Mouse (Mus musculus) liver, embryonic 16.5 days (tissue): ENCODE data around the gene Eapp. TPM values are rescaled to one million over a fixed set of nuclear protein-coding genes. Genes with fewer than 3 reads are reported as not detected.
"Not testable (repeated sequence)": the region's sequence is repeated elsewhere in the genome, so short reads cannot be mapped to it uniquely, and the experiment has no call there.

Experiments
- ATAC-seq: fragments of 200-750 bp; cut with Nextera tagmentation; 2 replicates; pipeline ENCODE4 v1.8.0; 2017; ENCODE audit warnings: low read depth, mild to moderate bottlenecking, moderate number of reproducible peaks, moderate library complexity
- H3K27ac ChIP-seq: fragments of 300-500 bp; sonication (generic); 2 replicates; pipeline ENCODE4 v1.5.1; 2014; ENCODE audit warnings: mild to moderate bottlenecking, low read length
- H3K27me3 ChIP-seq: fragments of 300-500 bp; sonication (generic); 2 replicates; pipeline ENCODE4 v1.6.1; 2014; ENCODE audit warnings: low read depth, low read length, mixed read lengths; ENCODE audit not compliant: control insufficient read depth, insufficient read depth
- H3K36me3 ChIP-seq: fragments of 300-500 bp; sonication (generic); 2 replicates; pipeline ENCODE4 v1.6.1; 2014; ENCODE audit warnings: mild to moderate bottlenecking; ENCODE audit not compliant: control insufficient read depth, insufficient read depth
- H3K4me1 ChIP-seq: fragments of 300-500 bp; sonication (generic); 2 replicates; pipeline ENCODE4 v1.6.1; 2014; ENCODE audit warnings: low read depth, low read length, mixed read lengths; ENCODE audit not compliant: control insufficient read depth
- H3K4me2 ChIP-seq: fragments of 300-500 bp; sonication (generic); 2 replicates; pipeline ENCODE4 v1.6.1; 2014; ENCODE audit warnings: low read depth, low read length, mixed read lengths
- H3K4me3 ChIP-seq: fragments of 300-500 bp; sonication (generic); 2 replicates; pipeline ENCODE4 v1.5.1; 2014; ENCODE audit warnings: low read depth, mild to moderate bottlenecking, low read length
- H3K9ac ChIP-seq: fragments of 300-500 bp; sonication (generic); 2 replicates; pipeline ENCODE4 v1.6.1; 2014; ENCODE audit warnings: low read depth, low read length
- H3K9me3 ChIP-seq: fragments of 300-500 bp; sonication (generic); replicated peaks from 2 replicates; pipeline ENCODE4 v1.6.1; 2016; ENCODE audit warnings: low read length; ENCODE audit not compliant: control insufficient read depth
- WGBS: fragments of 180-500 bp; shearing (Covaris S2); extraction: QIAGEN DNeasy Blood & Tissue Kit; methylation state at CpG from one replicate; pipeline ENCODE4 v1.1.7; 2014; ENCODE audit not compliant: insufficient replicate concordance; 5-methylcytosine and 5-hydroxymethylcytosine counted together
- polyA plus RNA-seq: library from polyadenylated mRNA; unstranded; fragments of >200 nt; fragmentation: Nextera tagmentation; extraction: Ambion mirVana; gene quantifications from 2 replicates; pipeline ENCODE4 v1.2.1, GENCODE M21; 2015

Eapp gene
- polyA plus RNA-seq, 1 experiment from 2014 or later: 36.9 TPM

DNA sequence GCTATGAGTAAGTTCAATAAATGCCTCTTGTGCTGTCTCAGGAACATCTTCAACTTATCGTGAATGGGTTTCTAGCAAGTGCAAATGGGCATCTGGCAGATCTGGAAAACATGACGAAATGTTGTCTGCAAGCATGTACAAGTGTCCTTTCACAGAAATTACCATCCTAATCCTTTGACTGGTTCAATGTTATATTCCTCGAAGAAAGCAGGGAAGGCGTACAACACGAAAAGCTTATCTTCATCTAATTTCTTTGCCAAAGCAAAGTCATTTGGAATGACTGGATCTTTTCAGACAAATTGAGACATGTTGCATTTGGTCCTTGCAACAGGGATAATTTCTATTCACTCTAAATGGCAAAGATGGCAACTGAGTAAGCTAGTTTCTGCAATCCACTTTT, 6.6 kb downstream of the Eapp start:
- Histone ChIP-seq H3K9me3 (no peaks in the 10 kb centered on the region), H3K4me3 (no peak overlapping the region), H3K4me2 (no peak overlapping the region), H3K36me3 (peaks cover 17% of the 10 kb centered on the region), H3K4me1 (peaks cover 3% of the 10 kb centered on the region), H3K9ac (no peak overlapping the region), H3K27me3 (no peaks in the 10 kb centered on the region), H3K27ac (no peak overlapping the region)
- ATAC-seq: no peak
- WGBS: 88% methylated on average over 5 of the region's 5 CpGs

DNA sequence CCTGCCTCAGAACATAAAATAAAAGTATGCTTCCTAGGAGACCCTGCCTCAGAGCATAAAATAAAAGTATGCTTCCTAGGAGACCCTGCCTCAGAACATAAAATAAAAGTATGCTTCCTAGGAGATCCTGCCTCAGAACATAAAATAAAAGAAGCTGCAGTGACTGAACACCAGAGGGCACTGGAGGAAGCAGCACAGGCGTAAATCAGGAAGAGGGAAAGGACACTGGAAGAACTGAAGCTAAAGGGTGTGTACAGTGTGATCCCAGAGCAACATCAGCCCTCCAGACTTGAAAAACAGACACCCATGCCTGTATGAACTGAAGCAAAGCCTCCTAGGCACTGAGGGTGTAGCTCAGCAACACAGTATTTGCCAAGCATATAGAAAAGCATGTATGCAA, 12.5 kb downstream of the Eapp start:
- H3K4me1 ChIP-seq: no peaks in the 10 kb centered on the region
- 39% methylated on average over 1 of the region's 1 CpGs for WGBS
- no peaks in the 10 kb centered on the region; the same call in none of the 2 replicates for H3K36me3 ChIP-seq
- H3K9ac ChIP-seq: no peak overlapping the region
- H3K9me3 ChIP-seq: no peaks in the 10 kb centered on the region
- H3K27me3 ChIP-seq: no peaks in the 10 kb centered on the region
- H3K4me3 ChIP-seq: no peak overlapping the region
- H3K27ac ChIP-seq: no peak overlapping the region
- no peak for ATAC-seq
- H3K4me2 ChIP-seq: no peak overlapping the region

DNA sequence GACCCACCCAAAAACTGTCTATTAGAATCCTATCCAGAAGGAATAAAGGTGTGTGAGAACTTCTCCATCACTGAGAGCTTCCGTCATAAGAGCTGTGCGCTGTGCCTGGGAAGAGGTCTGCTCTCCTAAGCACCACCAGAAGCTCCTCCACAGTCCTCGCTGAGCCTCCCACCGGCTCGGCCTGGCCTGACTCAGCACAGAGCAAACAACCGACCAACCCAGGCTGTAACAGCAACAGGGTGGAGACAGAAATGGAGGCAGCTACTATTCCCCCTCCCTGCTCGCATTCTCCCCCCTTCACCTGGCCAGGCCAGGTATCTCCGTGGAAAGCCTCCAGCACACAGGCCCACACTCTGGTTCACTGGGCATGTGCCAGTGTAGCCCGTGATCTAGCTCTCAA, 19.0 kb downstream of the Eapp start:
- H3K4me3 ChIP-seq: no peak overlapping the region
- no peak overlapping the region for H3K9ac ChIP-seq
- H3K27ac ChIP-seq: no peak overlapping the region
- no peak for ATAC-seq
- H3K4me1 ChIP-seq: no peaks in the 10 kb centered on the region
- no peaks in the 10 kb centered on the region for H3K27me3 ChIP-seq
- peaks cover 30% of the 10 kb centered on the region for H3K36me3 ChIP-seq
- no peak overlapping the region for H3K4me2 ChIP-seq
- no peaks in the 10 kb centered on the region for H3K9me3 ChIP-seq
- WGBS: 82% methylated on average over 9 of the region's 9 CpGs

GRCm38 (mm10) chr12:54675396-54675795, 20.3 kb downstream of the Eapp start:
- ATAC-seq: no peak
- peaks cover 30% of the 10 kb centered on the region for H3K36me3 ChIP-seq

DNA sequence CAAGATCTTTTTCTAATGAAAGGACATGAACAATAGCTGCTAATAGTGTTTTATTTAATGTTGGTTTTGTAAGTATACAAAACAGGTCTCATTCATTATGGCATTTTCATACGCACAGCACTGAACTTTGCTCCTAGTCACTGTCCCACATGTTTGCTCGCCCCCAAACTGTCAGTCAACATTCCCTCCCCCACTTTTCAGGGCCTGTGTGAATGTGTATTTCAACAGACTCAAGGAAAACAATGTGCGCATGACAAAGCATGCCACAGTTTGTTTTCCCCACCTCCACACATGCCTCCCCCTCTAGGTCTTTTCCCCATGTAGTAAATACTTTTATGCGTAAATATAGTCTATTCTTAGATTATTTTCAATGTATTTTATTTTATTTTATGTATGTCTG, 24.4 kb downstream of the Eapp start:
- Histone ChIP-seq H3K27me3 (no peaks in the 10 kb centered on the region), H3K4me2 (no peak overlapping the region), H3K4me1 (no peaks in the 10 kb centered on the region), H3K4me3 (no peak overlapping the region), H3K9me3 (no peaks in the 10 kb centered on the region), H3K9ac (no peak overlapping the region), H3K36me3 (peaks cover 21% of the 10 kb centered on the region), H3K27ac (peak overlapping the region; percentile 71)
- ATAC-seq: peak; percentile 80
- WGBS: 72% methylated on average over 4 of the region's 4 CpGs

More at GRCm38 (mm10) chr12:54675396-54675795, 20.3 kb downstream of the Eapp start:
- 84% methylated on average over 4 of the region's 4 CpGs for WGBS
- Histone ChIP-seq H3K4me2 (no peak overlapping the region), H3K9ac (no peak overlapping the region), H3K9me3 (no peaks in the 10 kb centered on the region), H3K27me3 (no peaks in the 10 kb centered on the region), H3K4me3 (no peak overlapping the region), H3K4me1 (no peaks in the 10 kb centered on the region), H3K27ac (no peak overlapping the region)

GRCm38 (mm10) chr12:54668141-54668540, 27.6 kb downstream of the Eapp start:
- peaks cover 7% of the 10 kb centered on the region for H3K36me3 ChIP-seq
- H3K4me3 ChIP-seq: no peak overlapping the region
- H3K9me3 ChIP-seq: no peaks in the 10 kb centered on the region
- no peaks in the 10 kb centered on the region for H3K27me3 ChIP-seq
- ATAC-seq: no peak
- no peak overlapping the region for H3K9ac ChIP-seq
- 94% methylated on average over 1 of the region's 1 CpGs for WGBS
- H3K27ac ChIP-seq: no peak overlapping the region
- H3K4me2 ChIP-seq: no peak overlapping the region
- H3K4me1 ChIP-seq: no peaks in the 10 kb centered on the region

- 75% methylated on average over 6 of the region's 6 CpGs for WGBS
These were observed 30.2 kb downstream of the Eapp start for GRCm38 (mm10) chr12:54665526-54665925.

GRCm38 (mm10) chr12:54661470-54661869, 34.2 kb downstream of the Eapp start:
- H3K4me3 ChIP-seq, H3K9me3 ChIP-seq, H3K9ac ChIP-seq, H3K27me3 ChIP-seq, H3K4me1 ChIP-seq, ATAC-seq, H3K36me3 ChIP-seq, H3K4me2 ChIP-seq, H3K27ac ChIP-seq: not testable (repeated sequence)
- 46% methylated on average over 5 of the region's 5 CpGs for WGBS

More at GRCm38 (mm10) chr12:54665526-54665925, 30.2 kb downstream of the Eapp start:
- H3K9ac ChIP-seq: no peak overlapping the region
- H3K4me2 ChIP-seq: no peak overlapping the region
- H3K27me3 ChIP-seq: no peaks in the 10 kb centered on the region
- no peak overlapping the region for H3K4me3 ChIP-seq
- H3K27ac ChIP-seq: no peak overlapping the region
- no peaks in the 10 kb centered on the region for H3K4me1 ChIP-seq
- no peaks in the 10 kb centered on the region for H3K36me3 ChIP-seq
- no peak for ATAC-seq
- H3K9me3 ChIP-seq: no peaks in the 10 kb centered on the region

DNA sequence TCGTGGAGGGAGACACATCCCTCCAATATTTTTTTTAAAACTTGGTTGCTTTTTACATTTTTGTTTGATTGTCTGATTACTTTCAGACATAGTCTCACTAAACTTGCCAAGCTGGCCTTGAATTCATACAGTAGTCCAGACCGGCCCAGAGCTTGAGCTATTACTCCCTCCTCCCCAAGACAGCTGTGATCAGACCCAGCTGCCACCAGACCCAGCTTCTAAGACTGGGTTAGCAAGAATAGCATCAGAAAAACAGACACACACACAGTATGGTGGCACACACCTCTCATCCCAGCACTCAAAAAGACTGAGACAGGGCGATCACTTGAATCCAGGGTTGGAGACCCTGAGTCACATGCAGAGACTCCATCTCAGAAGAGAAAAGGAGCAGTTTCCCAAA, 35.8 kb downstream of the Eapp start:
- ATAC-seq: no peak
- Histone ChIP-seq H3K9me3 (no peaks in the 10 kb centered on the region), H3K36me3 (no peaks in the 10 kb centered on the region), H3K4me3 (no peak overlapping the region), H3K27me3 (no peaks in the 10 kb centered on the region), H3K4me2 (no peak overlapping the region), H3K27ac (no peak overlapping the region), H3K4me1 (peaks cover 9% of the 10 kb centered on the region), H3K9ac (no peak overlapping the region)
- WGBS: 70% methylated on average over 3 of the region's 3 CpGs
